Mouse (Mus musculus) right cerebral cortex, postnatal 10 days (tissue): ENCODE results near the gene Tdrkh.

Experiments used
- DNase-seq, 2 experiments: peaks; one replicate each; pipeline ENCODE4 v3.0.0; 2021; ENCODE audit warnings: low spot score in 2 of 2

Tdrkh gene

GRCm38 (mm10) chr3:94388047-94388446 is 25.0 kb upstream of the Tdrkh start:
- DNase-seq, result no peak

- no peak for DNase-seq
These were observed 23.7 kb upstream of the Tdrkh start for GRCm38 (mm10) chr3:94389420-94389819.

GRCm38 (mm10) chr3:94391001-94391400 is 22.1 kb upstream of the Tdrkh start:
- no peak for DNase-seq

- no peak for DNase-seq
These were observed 20.9 kb upstream of the Tdrkh start for GRCm38 (mm10) chr3:94392128-94392527.

GRCm38 (mm10) chr3:94393049-94393448 is 20.0 kb upstream of the Tdrkh start:
- DNase-seq, result no peak

GRCm38 (mm10) chr3:94396336-94396735 is 16.7 kb upstream of the Tdrkh start:
- DNase-seq, result no peak

- no peak for DNase-seq
These were observed 16.2 kb upstream of the Tdrkh start for GRCm38 (mm10) chr3:94396851-94397250.

- no peak for DNase-seq
These were observed 14.9 kb upstream of the Tdrkh start, which contains the start of gene Lingo4 for GRCm38 (mm10) chr3:94398217-94398616. Gene Lingo4 (plus strand): TSS chr3:94398517.

GRCm38 (mm10) chr3:94398943-94399481 is 14.1 kb upstream of the Tdrkh start:
- DNase-seq, result peak; percentile 62 to 64

GRCm38 (mm10) chr3:94399663-94400310 is 13.3 kb upstream of the Tdrkh start:
- no peak for DNase-seq

- no peak for DNase-seq
These were observed 10.6 kb upstream of the Tdrkh start for GRCm38 (mm10) chr3:94402451-94402850.

- DNase-seq, result peak; percentile 58 to 69
These were observed 8.6 kb upstream of the Tdrkh start for GRCm38 (mm10) chr3:94404366-94405054.

GRCm38 (mm10) chr3:94405561-94405960 is 7.5 kb upstream of the Tdrkh start:
- no peak for DNase-seq

GRCm38 (mm10) chr3:94412530-94412929 is 543 bp upstream of the Tdrkh start:
- DNase-seq, result no peak

- DNase-seq, result no peak
These were observed 17.9 kb downstream of the Tdrkh start for GRCm38 (mm10) chr3:94430980-94431379.

GRCm38 (mm10) chr3:94434305-94434704 is 21.2 kb downstream of the Tdrkh start:
- DNase-seq, result no peak

- DNase-seq, result no peak
These were observed 23.3 kb downstream of the Tdrkh start for GRCm38 (mm10) chr3:94436420-94436819.

- DNase-seq, result no peak
These were observed 28.1 kb downstream of the Tdrkh start for GRCm38 (mm10) chr3:94441182-94441581.

GRCm38 (mm10) chr3:94442951-94443596 is 30.0 kb downstream of the Tdrkh start, which contains the start of gene Mrpl9:
Gene Mrpl9 (plus strand): TSS chr3:94443318.
- peak; percentile 96 to 97 for DNase-seq

GRCm38 (mm10) chr3:94443597-94443964 is 30.5 kb downstream of the Tdrkh start, which contains the start of gene Oaz3:
Gene Oaz3 (minus strand): TSS chr3:94443915.
- no peak for DNase-seq

- no peak for DNase-seq
These were observed 36.3 kb downstream of the Tdrkh start for GRCm38 (mm10) chr3:94449377-94449776.

- DNase-seq, result peak; percentile 92 to 93
These were observed 43.5 kb downstream of the Tdrkh start for GRCm38 (mm10) chr3:94456529-94457000.
